Mouse (Mus musculus): ENCODE data around the gene Gnb2.

Gene Gnb2

DNA sequence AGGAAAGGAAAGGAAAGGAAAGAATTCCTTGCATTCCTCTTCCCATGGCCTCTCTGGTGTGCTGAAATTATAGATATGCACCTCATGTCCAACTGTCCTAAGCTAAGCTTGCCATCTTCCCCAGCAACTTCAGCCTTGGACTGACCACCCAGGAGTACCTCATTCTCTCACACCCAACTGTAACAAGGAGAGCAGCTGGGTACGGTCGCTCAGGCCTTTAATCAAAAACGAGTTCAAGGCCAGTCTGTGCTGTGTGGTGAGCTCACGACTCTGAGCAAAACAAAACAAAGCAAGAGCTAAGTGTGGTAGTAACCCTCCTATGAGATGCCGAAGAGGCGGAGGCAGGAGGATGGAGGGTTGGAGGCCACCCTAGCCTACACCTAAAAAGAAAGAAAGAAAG is 7.7 kb upstream of the Gnb2 start:
- no peak for ATAC-seq (ENCODE audit: low TSS enrichment)

DNA sequence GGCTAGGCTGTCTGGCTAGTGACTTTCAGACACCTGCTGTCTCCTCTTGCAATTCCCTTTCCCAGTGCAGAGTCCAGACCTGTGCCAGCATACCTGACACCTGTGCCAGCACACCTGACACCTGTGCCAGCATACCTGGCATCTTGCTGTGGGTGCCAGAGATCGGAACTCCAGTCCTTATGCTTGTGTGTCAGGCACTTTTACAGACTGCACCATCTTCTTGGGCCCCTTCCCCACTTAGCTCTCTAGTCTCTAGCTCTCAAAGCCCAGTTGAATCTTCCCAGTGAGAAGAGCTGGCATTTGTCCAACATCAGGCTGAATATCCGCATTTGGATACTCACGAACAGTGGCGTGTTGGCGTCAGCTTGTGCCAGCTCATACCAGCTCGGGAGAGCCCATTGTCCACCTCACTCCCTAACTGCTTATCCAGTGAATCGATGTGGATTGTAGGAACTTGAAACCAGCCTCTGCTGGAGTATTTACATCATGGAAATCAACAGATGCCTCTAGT is 6.0 kb upstream of the Gnb2 start:
- ATAC-seq (ENCODE audit: low TSS enrichment), result peak; percentile 23; the same call in 1 of the 2 replicates

DNA sequence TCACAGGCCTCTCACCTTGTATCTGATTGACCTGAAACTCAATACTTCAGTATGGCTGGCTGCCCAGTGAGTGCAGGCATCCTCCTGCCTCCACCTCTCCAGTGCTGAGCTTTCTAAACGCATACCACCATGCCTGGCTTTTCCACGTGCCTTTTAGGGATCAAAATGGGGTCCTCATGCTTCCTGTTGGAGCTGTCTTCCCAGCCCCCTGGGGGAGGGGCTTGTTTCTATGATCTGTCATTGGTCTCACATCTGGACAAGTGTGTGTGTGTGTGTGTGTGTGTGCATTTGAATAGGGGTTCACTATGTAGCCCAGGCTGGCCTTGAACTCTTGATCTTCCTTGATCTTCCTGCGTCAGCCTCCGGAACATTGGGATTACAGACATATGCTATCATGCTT is 4.2 kb upstream of the Gnb2 start:
- ATAC-seq (ENCODE audit: low TSS enrichment), result no peak

DNA sequence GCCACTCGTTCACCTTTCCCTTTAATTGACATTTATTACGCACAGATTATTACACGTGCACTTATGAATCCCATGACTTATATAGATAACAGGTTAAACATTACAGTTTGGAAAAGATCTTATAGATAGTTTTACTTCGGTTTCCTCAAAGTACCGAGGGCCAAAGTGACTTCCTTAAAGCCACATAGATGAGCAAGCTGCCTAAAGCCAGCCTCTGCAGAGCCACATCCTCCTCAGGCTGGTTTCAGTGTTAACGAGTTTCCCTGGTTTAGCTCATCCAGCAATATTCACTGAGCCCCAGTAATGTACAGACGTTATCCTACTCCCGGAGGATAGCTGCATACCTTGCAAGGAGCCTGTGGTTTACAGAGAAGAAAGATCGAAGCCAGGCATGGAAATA is 2.0 kb upstream of the Gnb2 start:
- ATAC-seq (ENCODE audit: low TSS enrichment), result no peak

DNA sequence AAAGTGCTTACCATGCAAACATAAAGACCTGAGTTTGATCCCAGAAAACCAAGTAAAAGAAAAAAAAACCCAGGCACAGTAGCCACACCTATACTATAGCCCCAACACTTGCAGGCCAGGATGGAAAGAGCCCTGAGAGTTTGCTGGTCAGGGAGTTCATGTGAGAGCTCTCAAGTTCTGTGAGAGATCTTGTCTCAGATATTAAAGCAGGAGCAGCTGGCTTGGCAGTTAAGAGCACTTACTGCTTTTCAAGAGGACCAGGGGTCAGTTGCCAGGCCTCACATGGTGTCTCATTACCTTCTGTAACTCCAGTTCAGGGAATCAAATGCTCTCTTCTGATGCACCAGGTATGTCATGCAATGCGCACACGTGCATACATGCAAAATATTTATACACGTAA is 1.5 kb upstream of the Gnb2 start:
- no peak for ATAC-seq (ENCODE audit: low TSS enrichment)

DNA sequence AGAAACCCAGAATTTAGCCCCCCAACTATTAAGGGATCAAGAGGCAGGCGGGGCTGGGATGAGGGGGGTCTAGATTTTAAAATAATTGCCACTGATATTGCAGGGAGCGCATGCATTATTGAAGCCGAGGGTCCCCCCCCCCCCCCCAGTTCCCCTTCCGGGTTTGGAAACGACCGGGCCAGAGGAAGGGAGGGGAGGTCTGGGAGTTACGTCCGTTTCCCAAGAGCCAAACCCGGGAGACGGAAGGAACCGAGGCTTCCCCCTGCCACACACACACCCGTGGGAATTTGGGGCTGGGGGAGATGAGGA is 548 bp downstream of the Gnb2 start:
- 0 out of 2 replicates have a peak, but pooled peaks have one; percentile 3 for ATAC-seq (ENCODE audit: low TSS enrichment)

DNA sequence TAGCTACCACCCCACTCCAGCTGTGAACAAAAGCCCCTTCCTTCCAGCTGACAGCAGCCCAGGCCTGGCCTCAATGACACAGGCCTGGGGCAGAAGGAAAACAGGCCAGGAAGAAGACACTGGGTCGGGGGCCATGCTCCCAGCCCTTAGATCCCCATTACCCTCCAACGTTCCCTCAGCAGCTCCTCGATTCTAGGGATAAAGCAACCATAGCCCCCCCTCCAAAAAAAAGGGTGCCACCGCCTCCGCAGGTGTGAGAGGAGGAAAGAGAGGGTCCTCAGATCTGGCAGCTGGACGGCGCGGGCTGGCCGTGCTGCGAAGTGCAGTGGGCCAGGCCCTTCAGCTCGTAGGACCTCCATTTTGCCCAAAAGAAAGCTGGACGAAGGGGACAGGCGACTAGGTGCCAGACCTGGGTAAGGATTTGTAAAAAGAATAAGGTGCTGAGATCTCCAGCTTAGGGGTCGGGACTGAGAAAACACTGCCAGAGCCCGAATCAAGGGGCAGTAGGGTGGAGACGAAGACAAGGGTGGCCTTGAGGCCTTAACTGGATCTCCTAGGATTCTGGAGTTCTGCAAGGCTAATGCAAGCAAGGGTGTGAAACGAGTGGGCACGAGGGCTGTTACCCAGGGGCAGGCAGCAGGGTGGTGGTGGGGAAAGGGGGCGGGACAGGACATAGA is 1.0 kb downstream of the Gnb2 start:
- ATAC-seq (ENCODE audit: low TSS enrichment), result no peak

DNA sequence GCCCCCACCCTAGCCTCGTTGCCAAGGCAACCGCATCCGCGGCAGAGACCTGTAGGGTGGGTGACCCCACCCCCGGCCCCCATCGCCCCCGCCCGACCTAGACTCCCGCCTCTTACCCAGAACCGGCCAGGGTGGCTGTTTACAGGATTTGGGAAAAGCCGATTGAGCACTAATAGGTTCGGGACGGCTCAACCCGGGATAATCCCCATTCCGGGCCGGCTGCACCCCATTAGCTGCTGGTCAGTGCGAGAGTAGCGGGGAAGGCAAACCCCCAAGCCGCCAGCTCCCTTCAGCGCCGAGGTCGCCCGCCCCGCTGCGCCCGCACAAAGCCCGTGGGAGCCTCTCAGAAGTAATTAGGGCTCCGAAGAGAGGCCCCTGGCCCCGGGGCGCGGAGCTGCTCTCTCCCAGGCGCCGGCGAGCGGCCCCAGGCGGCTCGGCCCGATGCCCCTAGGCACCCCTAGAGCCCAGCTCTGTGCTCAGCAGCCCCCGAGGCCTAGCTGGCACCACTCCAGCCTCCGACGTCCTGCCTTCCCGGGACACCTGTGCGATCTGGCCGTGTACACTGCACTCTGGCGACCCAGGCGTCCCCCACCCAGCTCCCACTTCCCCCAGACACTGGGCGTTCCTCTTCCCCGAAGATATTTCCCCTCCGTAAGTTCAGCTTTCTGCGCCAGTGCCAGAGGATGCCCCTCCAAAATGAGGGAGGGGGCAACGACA is 1.7 kb downstream of the Gnb2 start:
- ATAC-seq (ENCODE audit: low TSS enrichment), result no peak

DNA sequence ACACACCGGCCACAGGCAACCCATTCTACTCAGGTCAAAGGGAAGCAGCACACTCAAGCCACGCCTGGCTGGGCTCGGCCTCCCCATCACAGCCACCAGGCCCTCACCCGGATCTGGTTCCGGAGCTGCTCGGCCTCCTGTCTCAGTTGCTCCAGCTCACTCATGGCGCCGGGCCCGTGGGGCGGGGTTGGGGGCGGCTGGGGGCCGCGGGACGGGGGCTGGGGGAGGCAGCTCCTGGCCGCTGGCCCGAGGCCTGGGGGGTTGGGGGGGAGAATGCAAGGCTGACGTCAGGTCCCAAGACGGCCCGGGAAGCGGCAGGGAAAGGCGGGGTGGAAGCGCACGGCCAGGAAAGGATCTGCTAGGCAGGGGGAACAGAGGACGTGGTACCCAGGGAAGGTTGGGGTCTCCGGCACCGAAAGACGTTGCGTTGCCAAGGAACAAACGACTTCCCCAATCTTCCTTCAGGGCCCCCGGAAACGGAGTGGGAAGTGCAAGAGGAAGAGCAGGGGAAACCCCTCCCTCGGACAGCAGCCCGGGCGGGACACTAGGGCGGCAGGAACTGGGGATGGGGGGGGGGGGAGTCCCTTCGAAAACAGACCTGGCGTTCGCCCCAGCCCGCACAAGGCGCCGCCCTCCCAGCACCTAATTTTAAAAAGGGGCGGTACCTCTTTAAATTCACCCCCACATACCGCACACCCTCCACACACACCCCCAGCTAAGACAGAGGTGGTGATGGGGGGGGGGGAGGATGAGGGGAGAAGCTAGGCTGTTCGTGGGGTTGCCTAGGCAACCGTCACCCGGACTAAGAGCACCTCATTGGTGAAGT is 2.5 kb downstream of the Gnb2 start:
- ATAC-seq (ENCODE audit: low TSS enrichment), result peak; percentile 13

DNA sequence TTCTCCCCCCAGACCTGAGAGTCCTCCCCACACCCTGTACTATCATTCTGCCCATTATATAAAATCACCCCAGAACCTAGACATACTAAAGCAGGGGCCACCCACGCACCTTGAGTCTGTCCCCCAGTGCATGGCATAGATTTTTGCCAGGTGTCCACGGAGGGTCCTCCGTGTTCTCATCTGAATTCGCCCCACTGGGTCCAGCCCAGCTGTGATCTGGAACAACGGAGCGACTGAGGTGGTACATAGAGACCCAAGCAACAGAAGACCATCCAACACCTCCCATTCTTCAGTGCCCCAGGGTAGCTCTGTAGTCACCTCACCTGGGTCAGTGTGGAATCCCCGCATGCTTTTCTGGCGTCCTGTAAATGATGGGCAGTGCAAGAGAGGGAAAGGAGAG is 3.2 kb downstream of the Gnb2 start:
- ATAC-seq (ENCODE audit: low TSS enrichment), result no peak

DNA sequence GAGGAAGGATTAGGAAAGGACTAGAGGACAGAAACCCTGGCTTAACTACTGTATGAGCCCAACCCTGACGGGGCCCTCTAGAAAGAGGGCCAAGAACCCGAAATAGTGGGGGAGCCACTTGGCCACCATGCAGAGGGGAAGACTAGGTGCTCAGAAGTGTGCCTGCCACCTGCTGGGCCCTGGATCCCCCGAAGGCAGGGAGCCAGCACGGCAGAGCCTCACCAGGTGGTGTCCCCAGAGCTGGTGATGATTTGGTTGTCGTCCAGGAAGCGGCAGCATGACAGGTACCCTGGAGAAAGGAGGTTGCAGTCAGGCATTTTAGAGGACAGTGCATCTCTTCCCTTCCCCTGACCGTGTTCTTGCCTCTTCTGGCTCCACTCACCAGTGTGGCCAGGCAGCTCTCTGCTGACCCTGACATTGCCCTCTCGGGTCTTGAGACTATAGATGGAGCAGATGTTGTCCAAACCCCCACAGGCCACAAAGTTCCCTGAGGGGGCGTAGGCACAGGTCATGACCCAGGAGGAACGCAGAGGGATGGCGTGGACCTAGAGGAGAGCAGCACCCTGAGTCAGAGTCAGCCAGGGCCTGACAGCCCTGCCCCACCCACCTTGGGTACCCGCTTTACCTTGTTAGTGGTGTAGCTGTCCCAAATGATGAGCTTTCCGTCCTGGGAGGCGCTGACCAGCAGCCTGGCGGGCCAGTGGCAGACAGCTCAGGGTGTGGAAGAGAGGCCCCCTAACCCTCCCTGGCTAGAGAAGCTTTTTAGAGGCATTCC is 3.9 kb downstream of the Gnb2 start:
- no peak for ATAC-seq (ENCODE audit: low TSS enrichment)

DNA sequence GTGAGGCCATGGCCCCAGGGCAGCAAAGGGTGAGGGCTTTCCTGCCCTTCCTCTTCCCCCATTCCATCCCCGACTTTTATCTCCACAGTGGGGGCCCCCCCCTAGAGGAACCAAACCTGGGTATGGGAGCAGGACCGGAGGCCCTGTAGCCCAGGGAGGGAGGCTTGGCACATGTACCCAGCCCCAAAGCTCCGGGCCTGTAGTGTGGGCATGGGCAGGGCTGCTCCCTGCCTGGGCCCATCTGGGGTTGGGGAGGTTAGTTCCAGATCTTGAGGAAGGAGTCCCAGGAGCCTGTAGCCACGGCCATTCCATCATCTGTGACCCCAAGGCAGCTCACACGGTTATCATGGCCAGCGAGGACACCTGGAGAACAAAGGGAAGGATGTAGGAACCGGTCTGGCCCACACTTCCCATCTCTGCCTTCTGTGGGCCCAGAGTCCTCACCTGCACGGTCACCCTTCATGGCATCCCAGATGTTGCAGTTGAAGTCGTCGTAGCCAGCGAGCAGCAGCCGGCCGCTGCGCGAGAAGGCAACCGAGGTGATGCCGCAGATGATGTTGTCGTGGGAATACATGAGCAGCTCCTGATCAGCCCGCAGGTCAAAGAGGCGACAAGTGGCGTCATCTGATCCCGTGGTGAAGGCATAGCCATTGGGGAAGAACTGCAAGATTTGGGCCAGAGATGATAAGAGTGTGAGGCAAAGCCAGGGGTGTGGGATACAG is 4.9 kb downstream of the Gnb2 start:
- no peak for ATAC-seq (ENCODE audit: low TSS enrichment)

DNA sequence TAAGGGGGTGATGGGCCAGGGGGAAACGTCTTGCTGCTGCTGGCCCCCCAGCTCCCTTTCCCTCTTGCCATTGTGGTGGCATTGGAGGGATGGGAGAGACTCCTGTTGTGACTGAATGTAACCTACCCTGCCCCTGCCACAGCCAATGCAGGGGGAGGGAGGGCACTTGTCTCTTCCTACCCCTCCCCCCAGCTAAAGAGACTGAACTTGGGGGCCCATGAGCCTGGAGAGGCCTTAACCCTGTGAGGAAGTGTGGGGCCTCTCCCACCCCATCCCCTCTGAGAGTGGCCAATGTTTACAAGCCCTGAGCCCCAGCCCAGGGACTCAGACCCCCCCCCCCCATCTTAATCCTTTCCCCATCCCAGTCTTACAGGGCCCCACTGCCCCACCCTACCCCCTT is 5.9 kb downstream of the Gnb2 start:
- no peak for ATAC-seq (ENCODE audit: low TSS enrichment)

DNA sequence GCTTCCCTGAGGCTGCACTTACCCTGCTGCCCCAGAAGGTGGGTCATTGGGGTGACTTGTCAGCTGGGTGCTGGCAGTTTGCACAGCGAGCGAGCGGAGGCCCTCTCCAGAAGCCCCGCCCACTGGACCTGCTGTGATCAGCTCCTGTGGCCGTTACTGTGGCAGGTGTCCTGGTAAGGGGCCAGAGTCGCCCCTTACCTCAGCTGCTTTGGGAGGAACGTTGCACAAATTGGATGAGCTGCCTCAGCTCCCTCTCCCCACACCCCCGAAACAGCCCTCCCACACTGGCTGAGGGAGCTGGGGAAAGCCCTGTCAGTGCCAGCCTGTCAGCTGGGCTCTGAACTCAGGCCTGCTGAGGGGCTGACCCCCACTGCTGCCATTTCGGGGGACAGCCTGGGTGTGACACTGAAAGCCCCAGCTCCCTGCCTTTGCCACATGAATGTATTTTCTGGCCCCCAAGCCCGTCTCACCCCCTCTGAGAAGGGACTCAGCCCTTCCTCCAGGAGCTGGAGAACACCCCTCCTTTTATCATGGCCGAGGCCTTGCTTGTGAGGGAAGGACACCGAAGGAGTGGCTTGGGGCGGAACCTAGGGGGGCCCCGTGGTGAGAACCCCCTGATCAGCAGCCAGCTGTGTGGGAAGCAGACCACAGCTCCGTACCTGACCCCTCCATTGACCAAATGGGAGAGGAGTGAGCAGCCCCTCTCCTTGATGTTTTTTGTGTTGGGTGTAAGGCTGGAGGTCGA is 6.9 kb downstream of the Gnb2 start:
- ATAC-seq (ENCODE audit: low TSS enrichment), result peak; percentile 21; the same call in 1 of the 2 replicates

DNA sequence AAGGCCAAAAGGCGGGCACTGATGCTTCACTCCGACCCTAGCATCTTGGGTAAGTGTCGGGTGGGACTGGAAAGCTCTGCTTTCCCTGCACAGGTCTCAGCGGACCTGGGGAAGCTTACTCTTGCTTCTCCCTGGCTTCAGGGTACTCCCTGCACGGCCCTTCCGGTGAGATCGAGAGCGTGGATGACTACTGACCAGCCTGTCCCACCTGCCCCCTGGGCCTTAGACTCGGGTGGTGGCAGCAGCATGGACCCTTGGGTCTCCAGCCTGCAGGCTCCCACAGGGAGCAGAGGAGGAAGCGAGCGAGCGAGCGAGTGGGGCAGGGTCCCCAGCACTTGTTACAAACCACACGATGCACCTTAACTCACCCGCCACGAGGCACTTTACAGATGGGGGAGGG is 7.8 kb downstream of the Gnb2 start:
- ATAC-seq (ENCODE audit: low TSS enrichment), result no peak

DNA sequence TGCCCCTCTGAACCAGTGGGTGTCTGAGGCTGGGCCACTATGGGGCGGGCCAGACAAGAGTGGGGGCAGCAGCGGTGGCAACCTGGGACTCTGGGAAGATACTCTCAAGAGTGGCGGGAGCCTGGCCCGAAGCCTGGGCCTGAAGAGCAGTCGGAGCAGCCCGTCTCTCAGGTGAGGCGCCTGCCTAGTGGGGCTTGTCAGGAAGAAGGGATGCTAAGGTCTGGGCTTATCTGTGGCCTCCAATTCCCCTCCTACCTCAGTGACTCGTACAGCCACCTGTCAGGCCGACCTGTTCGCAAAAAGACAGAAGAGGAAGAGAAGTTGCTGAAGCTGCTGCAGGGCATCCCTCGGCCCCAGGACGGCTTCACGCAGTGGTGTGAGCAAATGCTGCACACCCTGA is 8.6 kb downstream of the Gnb2 start:
- no peak for ATAC-seq (ENCODE audit: low TSS enrichment)

DNA sequence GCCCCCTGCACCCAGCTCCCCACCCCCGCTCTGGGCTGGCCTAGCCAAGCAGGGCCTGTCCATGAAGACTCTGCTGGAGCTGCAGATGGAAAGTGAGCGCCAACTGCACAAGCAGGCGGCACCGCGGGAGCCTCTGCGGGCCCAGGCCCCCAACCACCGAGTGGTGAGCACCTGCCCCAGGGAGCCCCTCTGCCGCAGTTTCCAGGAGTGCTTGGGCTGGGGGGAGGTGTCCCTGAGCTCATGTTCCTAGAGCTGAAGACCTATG is 9.1 kb downstream of the Gnb2 start:
- ATAC-seq (ENCODE audit: low TSS enrichment), result no peak

DNA sequence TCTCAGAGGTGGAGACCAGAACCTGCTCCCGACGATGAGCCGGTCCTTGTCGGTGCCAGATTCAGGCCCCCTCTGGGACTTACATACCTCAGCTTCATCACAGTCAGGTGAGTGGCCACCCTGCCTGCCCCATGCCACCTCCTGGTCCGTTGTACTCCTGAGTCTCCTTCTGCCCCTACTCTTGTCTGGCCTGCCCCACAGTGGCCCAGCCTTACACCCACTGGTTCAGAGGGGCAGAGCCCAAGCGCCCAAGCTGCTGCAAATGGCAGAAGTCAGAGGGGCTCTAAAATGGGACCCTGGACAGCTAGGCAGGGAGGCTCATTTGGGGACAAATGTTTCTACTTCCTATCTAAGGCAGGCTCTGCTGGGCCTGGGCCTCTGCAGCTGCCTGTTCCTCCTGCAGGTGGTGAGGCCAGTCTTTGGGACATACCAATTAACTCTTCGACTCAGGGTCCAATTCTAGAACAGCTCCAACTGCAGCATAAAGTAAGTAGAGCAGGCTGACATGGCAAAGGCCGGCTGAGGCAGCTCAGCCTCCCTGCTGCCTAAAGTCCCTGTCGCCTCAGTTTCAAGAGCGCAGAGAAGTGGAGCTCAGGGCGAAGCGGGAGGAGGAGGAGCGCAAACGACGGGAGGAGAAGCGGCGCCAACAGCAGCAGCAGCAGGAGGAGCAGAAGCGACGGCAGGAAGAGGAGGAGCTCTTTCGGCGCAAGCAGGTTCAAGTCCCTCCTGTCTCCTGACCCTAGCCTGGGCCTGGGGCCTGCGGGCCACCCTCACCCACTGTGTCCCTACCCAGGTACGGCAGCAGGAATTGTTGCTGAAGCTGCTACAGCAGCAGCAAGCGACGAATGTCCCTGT is 9.7 kb downstream of the Gnb2 start:
- 0 out of 2 replicates have a peak, but pooled peaks have one; percentile 10 for ATAC-seq (ENCODE audit: low TSS enrichment)

DNA sequence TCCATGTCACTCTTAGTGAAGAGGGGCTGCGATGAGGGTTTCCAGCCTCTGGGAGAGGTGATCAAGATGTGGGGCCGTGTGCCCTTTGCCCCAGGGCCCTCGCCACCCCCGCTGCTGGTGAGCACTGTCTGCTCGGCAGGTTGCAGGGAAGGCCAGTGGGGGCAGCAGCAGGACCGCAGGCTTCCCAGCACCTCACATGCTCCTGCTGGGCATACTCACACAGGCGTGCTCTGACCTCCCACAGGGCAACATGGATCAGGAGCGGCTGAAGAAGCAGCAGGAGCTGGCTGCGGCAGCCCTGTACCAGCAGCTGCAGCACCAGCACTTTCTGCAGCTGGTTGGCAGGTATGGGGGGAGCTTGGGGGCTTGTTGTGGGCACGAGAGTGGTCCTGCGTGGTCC is 10.6 kb downstream of the Gnb2 start:
- ATAC-seq (ENCODE audit: low TSS enrichment), result no peak

DNA sequence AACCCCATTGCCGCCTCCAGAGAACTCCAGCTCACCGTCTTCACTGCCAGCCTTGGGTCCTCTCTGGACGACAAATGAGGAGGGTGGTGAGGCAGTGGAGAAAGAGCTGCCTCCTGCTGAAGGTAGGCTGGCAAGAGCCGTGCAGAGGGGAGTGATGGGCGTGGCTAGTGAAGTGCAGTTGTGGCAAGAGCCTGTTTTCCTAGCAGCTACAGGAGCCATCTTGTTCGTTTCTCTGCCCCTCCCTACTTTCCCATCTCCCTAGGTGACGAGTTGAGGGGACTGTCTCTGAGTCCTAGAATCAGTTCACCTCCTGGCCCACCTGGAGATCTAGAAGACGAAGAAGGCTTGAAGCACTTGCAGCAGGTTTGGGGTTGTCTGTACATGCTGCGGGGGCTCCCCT is 11.4 kb downstream of the Gnb2 start:
- ATAC-seq (ENCODE audit: low TSS enrichment), result no peak
